Mouse (Mus musculus): ENCODE data around the gene Gm525. TPM values are rescaled to one million over a fixed set of nuclear protein-coding genes. Genes with fewer than 3 reads are reported as not detected.

Gm525 gene
- polyA plus RNA-seq, 1 experiment from 2014 or later = 1.6 TPM

Other genes starting within 250 kb of the Gm525 start
- gene Akap1, start 209.3 kb upstream of the Gm525 start, polyA plus RNA-seq (2015; fragmentation: Nextera tagmentation; extraction: Ambion mirVana) = 17.9 and 24.4 TPM in 2 replicates
- gene Scpep1, start 118.4 kb upstream of the Gm525 start, polyA plus RNA-seq (2015; fragmentation: Nextera tagmentation; extraction: Ambion mirVana) = 116 and 125 TPM in 2 replicates
- gene Elobl, start 106.9 kb upstream of the Gm525 start, polyA plus RNA-seq (2015; fragmentation: Nextera tagmentation; extraction: Ambion mirVana) = not detected in 2 replicates
- gene Coil, start 103.6 kb upstream of the Gm525 start, polyA plus RNA-seq (2015; fragmentation: Nextera tagmentation; extraction: Ambion mirVana) = 15.6 TPM in 2 replicates
- 12.0 and 12.6 TPM in 2 replicates for gene Trim25, start 74.5 kb upstream of the Gm525 start, polyA plus RNA-seq (2015; fragmentation: Nextera tagmentation; extraction: Ambion mirVana)
- 3.5 and 3.7 TPM in 2 replicates for gene Dgke, start 7.0 kb upstream of the Gm525 start, polyA plus RNA-seq (2015; fragmentation: Nextera tagmentation; extraction: Ambion mirVana)
- gene Nog, start 228.5 kb downstream of the Gm525 start, polyA plus RNA-seq (2015; fragmentation: Nextera tagmentation; extraction: Ambion mirVana) = 4.1 and 4.3 TPM in 2 replicates